Mouse (Mus musculus) hindbrain, embryonic 12.5 days (tissue): ENCODE data around the gene Ydjc. TPM values are rescaled to one million over a fixed set of nuclear protein-coding genes. Genes with fewer than 3 reads are reported as not detected.

Experiments
- ATAC-seq: fragments of 200-750 bp; cut with Nextera tagmentation; 2 replicates; pipeline ENCODE4 v1.8.0; 2017; ENCODE audit warnings: moderate TSS enrichment; ENCODE audit not compliant: low FRiP score
- H3K27ac ChIP-seq: fragments of 300-500 bp; sonication (generic); 2 replicates; pipeline ENCODE4 v1.5.1; 2016; ENCODE audit warnings: mild to moderate bottlenecking
- H3K27me3 ChIP-seq: fragments of 300-500 bp; sonication (generic); 2 replicates; pipeline ENCODE4 v1.6.1; 2016; ENCODE audit warnings: mild to moderate bottlenecking
- H3K36me3 ChIP-seq: fragments of 300-500 bp; sonication (generic); 2 replicates; pipeline ENCODE4 v1.6.1; 2016; ENCODE audit warnings: mild to moderate bottlenecking
- H3K4me1 ChIP-seq: fragments of 300-500 bp; sonication (generic); 2 replicates; pipeline ENCODE4 v1.6.1; 2016
- H3K4me2 ChIP-seq: fragments of 300-500 bp; sonication (generic); replicated peaks from 2 replicates; pipeline ENCODE4 v1.6.1; 2016; ENCODE audit warnings: mild to moderate bottlenecking
- H3K4me3 ChIP-seq: fragments of 300-500 bp; sonication (generic); 2 replicates; pipeline ENCODE4 v1.5.1; 2016; ENCODE audit warnings: mild to moderate bottlenecking
- H3K9ac ChIP-seq: fragments of 300-500 bp; sonication (generic); 2 replicates; pipeline ENCODE4 v1.6.1; 2016; ENCODE audit warnings: mild to moderate bottlenecking, moderate library complexity
- H3K9me3 ChIP-seq: fragments of 300-500 bp; sonication (generic); replicated peaks from 2 replicates; pipeline ENCODE4 v1.6.1; 2016; ENCODE audit warnings: mild to moderate bottlenecking
- WGBS: fragments of 180-500 bp; shearing (Covaris S2); methylation state at CpG from one replicate; pipeline ENCODE4 v1.1.7; 2016; 5-methylcytosine and 5-hydroxymethylcytosine counted together
- polyA plus RNA-seq: library from polyadenylated mRNA; unstranded; fragments of >200 nt; fragmentation: Nextera tagmentation; extraction: Ambion mirVana; gene quantifications from 2 replicates; pipeline ENCODE4 v1.2.1, GENCODE M21; 2016

Gene Ydjc
- polyA plus RNA-seq, 1 experiment from 2014 or later, result 14.0 TPM

- Histone ChIP-seq H3K4me3 (no peak overlapping the region), H3K27me3 (no peaks in the 10 kb centered on the region), H3K9ac (no peak overlapping the region), H3K4me1 (no peaks in the 10 kb centered on the region), H3K9me3 (no peaks in the 10 kb centered on the region), H3K4me2 (no peak overlapping the region), H3K36me3 (peaks cover 37% of the 10 kb centered on the region), H3K27ac (no peak overlapping the region)
- ATAC-seq, result no peak
These were observed 22.8 kb downstream of the Ydjc start for GRCm38 (mm10) chr16:17167179-17167578.

GRCm38 (mm10) chr16:17168049-17168448, 23.6 kb downstream of the Ydjc start:
- Histone ChIP-seq H3K9me3 (no peaks in the 10 kb centered on the region), H3K4me1 (no peaks in the 10 kb centered on the region), H3K4me2 (no peak overlapping the region), H3K27me3 (no peaks in the 10 kb centered on the region), H3K4me3 (no peak overlapping the region), H3K36me3 (peaks cover 40% of the 10 kb centered on the region), H3K9ac (no peak overlapping the region), H3K27ac (no peak overlapping the region)
- WGBS, result 87% methylated on average over 5 of the region's 5 CpGs
- ATAC-seq, result no peak

- Histone ChIP-seq H3K4me1 (no peaks in the 10 kb centered on the region), H3K9ac (no peak overlapping the region), H3K9me3 (no peaks in the 10 kb centered on the region), H3K36me3 (peaks cover 45% of the 10 kb centered on the region), H3K27ac (no peak overlapping the region), H3K4me2 (no peak overlapping the region), H3K4me3 (no peak overlapping the region), H3K27me3 (no peaks in the 10 kb centered on the region)
- WGBS, result 100% methylated on average over 2 of the region's 2 CpGs
- no peak for ATAC-seq
These were observed 31.3 kb downstream of the Ydjc start for GRCm38 (mm10) chr16:17175765-17176164.

DNA sequence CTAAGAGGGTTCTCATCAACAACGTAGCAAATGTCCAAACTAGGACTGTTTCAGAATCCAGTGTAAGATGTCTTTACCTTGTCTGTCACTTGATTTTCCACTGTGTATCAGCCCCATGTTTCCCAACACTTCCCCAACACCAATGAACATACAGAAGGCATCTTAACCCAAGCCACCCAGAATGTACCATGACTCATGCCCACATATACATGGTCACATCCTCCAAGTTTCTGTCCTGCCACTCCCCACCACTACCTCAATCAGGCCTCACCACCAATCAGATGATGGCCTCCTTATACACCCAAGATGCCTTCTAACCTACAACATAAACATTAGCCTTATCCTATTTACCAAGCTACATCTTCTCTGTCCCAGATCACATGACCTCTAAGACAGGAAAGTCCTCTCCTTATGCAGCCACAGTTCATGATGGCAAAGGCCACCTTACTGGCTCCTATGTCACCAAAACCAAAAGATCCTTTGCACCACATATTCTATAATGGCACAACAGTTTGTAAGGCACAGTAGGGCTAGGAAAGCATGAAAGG, 33.3 kb downstream of the Ydjc start:
- H3K36me3 ChIP-seq, result peaks cover 32% of the 10 kb centered on the region

DNA sequence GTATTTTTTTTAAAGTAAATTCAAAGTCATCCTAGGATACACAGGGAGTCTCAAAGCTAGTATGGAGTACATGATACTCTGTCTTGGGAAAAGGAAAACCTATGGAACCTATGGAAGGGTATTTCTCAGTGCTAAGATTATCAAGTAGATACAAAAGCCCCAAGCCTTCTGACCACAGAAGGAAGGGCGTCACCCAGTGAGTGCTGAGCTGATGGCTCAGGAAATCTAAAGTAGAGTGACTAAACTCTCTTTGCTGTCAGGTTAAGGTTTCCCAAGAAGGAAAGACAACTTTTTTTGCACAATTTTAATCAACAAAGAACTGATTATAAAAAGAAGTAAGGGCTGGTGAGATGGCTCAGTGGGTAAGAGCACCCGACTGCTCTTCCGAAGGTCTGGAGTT, 35.3 kb downstream of the Ydjc start:
- Histone ChIP-seq H3K4me2 (no peak overlapping the region), H3K36me3 (peaks cover 20% of the 10 kb centered on the region), H3K9ac (no peak overlapping the region), H3K4me1 (no peaks in the 10 kb centered on the region), H3K9me3 (no peaks in the 10 kb centered on the region), H3K27me3 (no peaks in the 10 kb centered on the region), H3K4me3 (no peak overlapping the region), H3K27ac (no peak overlapping the region)
- ATAC-seq, result no peak
- WGBS, result 91% methylated on average over 3 of the region's 3 CpGs

More for the DNA sequence above, 33.3 kb downstream of the Ydjc start:
- no peaks in the 10 kb centered on the region for H3K27me3 ChIP-seq
- H3K27ac ChIP-seq, result no peak overlapping the region
- H3K9ac ChIP-seq, result no peak overlapping the region
- ATAC-seq, result no peak
- WGBS, result 94% methylated on average over 1 of the region's 1 CpGs
- no peaks in the 10 kb centered on the region for H3K4me1 ChIP-seq
- no peak overlapping the region for H3K4me3 ChIP-seq
- H3K4me2 ChIP-seq, result no peak overlapping the region
- no peaks in the 10 kb centered on the region for H3K9me3 ChIP-seq

- no peak overlapping the region for H3K4me3 ChIP-seq
- no peak for ATAC-seq
- H3K36me3 ChIP-seq, result peaks cover 14% of the 10 kb centered on the region; the same call in 1 of the 2 replicates
- no peak overlapping the region for H3K27ac ChIP-seq
- H3K9ac ChIP-seq, result no peak overlapping the region
- H3K27me3 ChIP-seq, result no peaks in the 10 kb centered on the region
- no peaks in the 10 kb centered on the region for H3K4me1 ChIP-seq
- H3K4me2 ChIP-seq, result no peak overlapping the region
- 90% methylated on average over 4 of the region's 4 CpGs for WGBS
- no peaks in the 10 kb centered on the region for H3K9me3 ChIP-seq
These were observed 37.0 kb downstream of the Ydjc start for GRCm38 (mm10) chr16:17181382-17181781.

DNA sequence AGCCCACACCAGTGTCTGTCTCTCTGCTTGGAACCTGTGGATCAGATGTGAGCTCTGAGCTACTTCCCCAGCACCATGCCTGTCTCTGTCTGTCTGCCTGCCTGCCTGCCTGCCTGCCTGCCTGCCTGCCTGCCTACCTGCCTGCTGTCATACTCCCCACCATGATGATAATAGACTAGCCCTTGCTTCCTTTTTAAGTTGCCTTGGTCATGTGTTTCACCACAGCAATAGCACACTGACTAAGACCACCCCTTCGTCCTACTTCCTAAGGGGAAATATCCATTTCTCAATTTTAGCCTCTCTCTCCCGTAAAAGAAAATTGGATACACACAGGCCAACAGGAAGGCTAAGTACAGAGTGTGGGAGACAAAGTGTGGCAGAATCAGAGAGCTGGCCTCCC, 37.7 kb downstream of the Ydjc start:
- Histone ChIP-seq H3K9me3 (no peaks in the 10 kb centered on the region), H3K4me1 (no peaks in the 10 kb centered on the region), H3K27ac (no peak overlapping the region), H3K4me2 (no peak overlapping the region), H3K9ac (no peak overlapping the region), H3K4me3 (no peak overlapping the region), H3K36me3 (peaks cover 16% of the 10 kb centered on the region; the same call in 1 of the 2 replicates), H3K27me3 (no peaks in the 10 kb centered on the region)
- ATAC-seq, result no peak
- WGBS, result 89% methylated on average over 2 of the region's 2 CpGs

GRCm38 (mm10) chr16:17183003-17183402, 38.6 kb downstream of the Ydjc start:
- H3K27me3 ChIP-seq, result no peaks in the 10 kb centered on the region
- 85% methylated on average over 3 of the region's 3 CpGs for WGBS
- no peak overlapping the region for H3K9ac ChIP-seq
- no peak overlapping the region for H3K4me2 ChIP-seq
- H3K27ac ChIP-seq, result no peak overlapping the region
- peaks cover 16% of the 10 kb centered on the region; the same call in 1 of the 2 replicates for H3K36me3 ChIP-seq
- ATAC-seq, result no peak
- H3K9me3 ChIP-seq, result no peaks in the 10 kb centered on the region
- H3K4me1 ChIP-seq, result no peaks in the 10 kb centered on the region
- no peak overlapping the region for H3K4me3 ChIP-seq

GRCm38 (mm10) chr16:17185475-17185874, 41.1 kb downstream of the Ydjc start:
- Histone ChIP-seq H3K4me2 (no peak overlapping the region), H3K4me1 (no peaks in the 10 kb centered on the region), H3K9me3 (no peaks in the 10 kb centered on the region), H3K27ac (no peak overlapping the region), H3K4me3 (no peak overlapping the region), H3K36me3 (peaks cover 12% of the 10 kb centered on the region; the same call in 1 of the 2 replicates), H3K27me3 (no peaks in the 10 kb centered on the region), H3K9ac (no peak overlapping the region)
- ATAC-seq, result no peak

DNA sequence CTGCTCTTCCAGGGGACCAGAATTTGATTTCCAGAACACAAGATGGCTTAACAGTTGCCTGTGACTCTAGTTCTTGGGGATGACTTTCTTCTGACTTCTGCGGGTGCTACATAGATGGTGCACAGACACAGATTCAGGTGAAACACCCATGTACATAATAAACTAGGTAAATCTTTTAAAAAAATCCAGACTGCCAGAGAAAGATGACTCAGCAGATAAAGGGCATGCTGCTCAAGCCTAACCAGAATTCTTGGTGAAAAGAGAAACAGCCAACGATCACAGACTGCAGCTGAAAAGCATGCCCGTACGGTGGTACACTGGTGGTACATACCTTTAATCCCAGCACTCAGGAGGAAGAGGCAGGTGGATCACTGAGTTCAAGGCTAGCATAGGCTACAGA, 49.4 kb downstream of the Ydjc start:
- Histone ChIP-seq H3K9me3 (no peaks in the 10 kb centered on the region), H3K4me2 (no peak overlapping the region), H3K4me3 (no peak overlapping the region), H3K27me3 (no peaks in the 10 kb centered on the region), H3K36me3 (peaks cover 11% of the 10 kb centered on the region; the same call in 1 of the 2 replicates), H3K4me1 (no peaks in the 10 kb centered on the region), H3K9ac (no peak overlapping the region), H3K27ac (no peak overlapping the region)
- 92% methylated on average over 4 of the region's 4 CpGs for WGBS
- no peak for ATAC-seq

DNA sequence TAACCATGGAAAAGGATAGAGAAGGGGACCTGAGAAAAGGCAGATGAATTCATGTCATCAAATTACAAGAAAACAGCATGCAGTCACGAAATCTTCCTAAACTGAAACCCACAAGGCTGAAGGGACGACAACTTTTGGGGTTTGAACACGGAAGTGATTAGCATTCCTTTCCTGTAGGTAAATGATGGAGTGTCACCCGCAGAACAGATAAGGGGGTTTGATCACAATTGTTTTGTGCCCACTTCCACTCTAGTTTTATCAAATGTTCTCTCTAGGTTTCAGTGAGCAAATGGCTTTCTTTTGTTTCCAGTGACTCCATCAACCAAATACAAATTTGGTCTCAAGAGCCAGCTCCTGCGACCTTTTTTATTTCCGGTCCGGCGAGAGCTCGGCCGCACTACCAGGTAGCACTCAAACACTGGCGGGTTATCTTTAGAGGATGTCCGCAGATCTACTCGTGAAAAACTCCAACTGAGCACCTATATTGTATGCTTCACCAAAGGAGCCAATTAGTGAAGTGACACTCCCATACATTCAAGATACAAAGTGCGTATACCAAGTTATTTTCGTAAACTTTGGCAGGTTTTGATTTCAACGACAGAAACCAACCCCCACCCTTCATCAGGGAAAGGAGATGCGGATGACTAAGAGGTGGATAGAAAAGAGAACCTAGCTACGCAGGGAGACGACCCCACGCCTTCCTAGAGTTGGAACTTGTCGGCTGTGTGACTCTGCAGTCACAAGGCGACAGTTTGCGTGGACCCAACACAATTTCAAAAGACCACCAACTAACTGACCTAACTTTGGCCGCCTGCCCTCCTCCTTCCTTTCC, 55.9 kb downstream of the Ydjc start:
- Histone ChIP-seq H3K4me1 (peaks cover 15% of the 10 kb centered on the region), H3K4me2 (peak overlapping the region; percentile 66), H3K9me3 (no peaks in the 10 kb centered on the region), H3K27me3 (no peaks in the 10 kb centered on the region), H3K9ac (peak overlapping the region; percentile 100), H3K27ac (peak overlapping the region; percentile 79), H3K4me3 (peak overlapping the region; percentile 100), H3K36me3 (0 out of 2 replicates have a peak, but pooled peaks cover 3% of the 10 kb centered on the region)
- ATAC-seq, result peak; percentile 12; the same call in 1 of the 2 replicates
- 11% methylated on average over 24 of the region's 24 CpGs for WGBS

- Histone ChIP-seq H3K27me3 (peaks cover 2% of the 10 kb centered on the region; the same call in 1 of the 2 replicates), H3K4me1 (peaks cover 15% of the 10 kb centered on the region), H3K36me3 (0 out of 2 replicates have a peak, but pooled peaks cover 3% of the 10 kb centered on the region), H3K4me3 (peak overlapping the region; percentile 100), H3K9ac (peak overlapping the region; percentile 100), H3K27ac (peak overlapping the region; percentile 79), H3K4me2 (peak overlapping the region; percentile 66), H3K9me3 (no peaks in the 10 kb centered on the region)
- ATAC-seq, result peak; percentile 84
- under 1% methylated on average over 63 of the region's 72 CpGs for WGBS
These were observed 56.7 kb downstream of the Ydjc start for GRCm38 (mm10) chr16:17200953-17201707.
